In genomic region chr15:82554531-82555230, GRCm38 (mm10) we compare ENCODE assay signal across 29 mouse cellular contexts. TPM values are rescaled to one million over a fixed set of nuclear protein-coding genes. Genes with fewer than 3 reads are reported as not detected.
A peak's percentile ranks its signal among the peaks of the same experiment; 100 is the strongest.
DNase-seq lines count a peak whose midpoint lies in the region; ATAC-seq lines count a peak whose summit lies in the region.
"Had no signal": no experiment of that assay in that cellular context is flagged by ENCODE, and none has a peak within 500 bp of the region (broad histone marks: within the 10 kb centered on the region; RNA-seq: fewer than 3 reads in every experiment).

TSS of gene Cyp2d12 (plus strand) at chr15:82555072.

- peaks cover 10% of the 10 kb centered on the region; the same call in 1 of the 2 replicates for H3K9me3 ChIP-seq in kidney, embryonic 14.5 days (ENCODE audit: control insufficient read depth, low read length)
- H3K9me3 ChIP-seq in kidney, embryonic 15.5 days (replicated peaks), result peaks cover 3% of the 10 kb centered on the region; the same call in 1 of the 2 replicates

- no peak within 1 kb of the TSS for H3K27ac ChIP-seq in kidney, embryonic 14.5 days (ENCODE audit: low read depth, low read length)
- no peak within 1 kb of the TSS for H3K27ac ChIP-seq in kidney, embryonic 15.5 days
- H3K27ac ChIP-seq: forebrain, embryonic 10.5 days; forebrain, embryonic 13.5 days; gastrocnemius, adult 2 months; heart, embryonic 13.5 days; hindbrain, embryonic 10.5 days; hindbrain, embryonic 13.5 days had no signal

- H3K4me1 ChIP-seq in kidney, embryonic 14.5 days (ENCODE audit: control insufficient read depth, insufficient read depth, low read length), result no peaks in the 10 kb centered on the region
- H3K4me1 ChIP-seq in kidney, embryonic 15.5 days, result no peaks in the 10 kb centered on the region
- H3K4me1 ChIP-seq: forebrain, embryonic 10.5 days; forebrain, embryonic 13.5 days; heart, embryonic 13.5 days; hindbrain, embryonic 10.5 days; hindbrain, embryonic 13.5 days had no signal

- DNase-seq in heart, adult 11 months, result peak; percentile 80
- DNase-seq in heart, postnatal 36 days, result no peak
- DNase-seq in kidney, adult 18-20 months, result peak; percentile 32
- peak; percentile 27 for DNase-seq in kidney, postnatal 14 days
- DNase-seq: adrenal gland, adult 8-10 months; adrenal gland, postnatal 25 days; cerebellum, adult 11-12 months; cerebellum, adult 9-10 months; cerebellum, postnatal 14 days; gastrocnemius, adult 2 months; gastrocnemius, postnatal 14 days; heart, adult 18-20 months; heart, postnatal 14 days had no signal

- intact Hi-C loops in heart, postnatal 36 days (cut with DNase I), result no loop called here

- 87% methylated on average over 7 of the region's 7 CpGs for WGBS in kidney, embryonic 14.5 days
- 75% methylated on average over 7 of the region's 7 CpGs for WGBS in kidney, embryonic 15.5 days

- no peak within 1 kb of the TSS for H3K9ac ChIP-seq in kidney, embryonic 14.5 days (ENCODE audit: low read depth, low read length)
- H3K9ac ChIP-seq in kidney, embryonic 15.5 days, result no peak within 1 kb of the TSS
- H3K9ac ChIP-seq: forebrain, embryonic 13.5 days; heart, embryonic 13.5 days; hindbrain, embryonic 13.5 days had no signal

- ATAC-seq in kidney, embryonic 14.5 days (ENCODE audit: low FRiP score, low TSS enrichment), result no peak
- ATAC-seq in kidney, embryonic 15.5 days (replicated peaks; ENCODE audit: low FRiP score), result no peak
- ATAC-seq: activated CD4-positive, CD25-positive, alpha-beta regulatory T cell, adult 4 months; forebrain, embryonic 13.5 days; forebrain, embryonic 16.5 days; hindbrain, embryonic 16.5 days had no signal

- no peaks in the 10 kb centered on the region for H3K27me3 ChIP-seq in kidney, embryonic 14.5 days (ENCODE audit: control insufficient read depth, insufficient read depth, low read length)
- H3K27me3 ChIP-seq in kidney, embryonic 15.5 days, result no peaks in the 10 kb centered on the region
- H3K27me3 ChIP-seq: forebrain, embryonic 13.5 days; heart, embryonic 13.5 days; hindbrain, embryonic 13.5 days had no signal

- no peak within 1 kb of the TSS for H3K4me3 ChIP-seq in kidney, embryonic 14.5 days (ENCODE audit: low read length)
- no peak within 1 kb of the TSS for H3K4me3 ChIP-seq in kidney, embryonic 15.5 days (replicated peaks)
- H3K4me3 ChIP-seq: forebrain, embryonic 10.5 days; forebrain, embryonic 13.5 days; gastrocnemius, adult 2 months; heart, embryonic 13.5 days; hindbrain, embryonic 10.5 days; hindbrain, embryonic 13.5 days had no signal

- H3K4me2 ChIP-seq in kidney, embryonic 14.5 days (replicated peaks; ENCODE audit: low read depth, low read length), result no peak within 1 kb of the TSS
- no peak within 1 kb of the TSS for H3K4me2 ChIP-seq in kidney, embryonic 15.5 days
- H3K4me2 ChIP-seq: forebrain, embryonic 13.5 days; heart, embryonic 13.5 days; hindbrain, embryonic 13.5 days had no signal

- H3K36me3 ChIP-seq in kidney, embryonic 14.5 days (ENCODE audit: control insufficient read depth, insufficient read depth, low read length), result no peaks in the 10 kb centered on the region
- no peaks in the 10 kb centered on the region for H3K36me3 ChIP-seq in kidney, embryonic 15.5 days
- H3K36me3 ChIP-seq: forebrain, embryonic 10.5 days; heart, embryonic 13.5 days; hindbrain, embryonic 10.5 days; hindbrain, embryonic 13.5 days had no signal

RNA-seq across cellular contexts. Expression of gene Cyp2d12, which starts in this region (rescaled TPM):
- not detected for total RNA-seq in heart, postnatal 36 days (2021)
- not detected in 2 replicates for polyA plus RNA-seq in kidney, embryonic 14.5 days (2014; fragmentation: Nextera tagmentation; extraction: Ambion mirVana)
- not detected in 2 replicates for polyA plus RNA-seq in kidney, embryonic 15.5 days (2015; fragmentation: Nextera tagmentation; extraction: Ambion mirVana)
- total RNA-seq: adrenal gland, adult 8-10 months; adrenal gland, postnatal 25 days; ES-E14; gastrocnemius, adult 2 months; gastrocnemius, postnatal 14 days; gastrocnemius, postnatal 4 days; heart, adult 18-20 months; heart, postnatal 14 days had no signal
- polyA plus RNA-seq: activated CD4-positive, CD25-positive, alpha-beta regulatory T cell, adult 4 months; brain, embryonic 14.5 days; embryonic facial prominence, embryonic 11.5 days; embryonic facial prominence, embryonic 14.5 days; forebrain, embryonic 10.5 days; forebrain, embryonic 13.5 days; forebrain, embryonic 16.5 days; heart, embryonic 13.5 days; heart, embryonic 16.5 days; hindbrain, embryonic 10.5 days; hindbrain, embryonic 13.5 days; hindbrain, embryonic 16.5 days had no signal

Comparison
In these comparisons a context has a peak if more than half of its experiments do, and no peak if none do; other contexts are left out.
1. DNase-seq: peak in heart, adult 11 months (single experiment), kidney, adult 18-20 months (single experiment) and kidney, postnatal 14 days (single experiment); none in heart, postnatal 36 days (0 of 2).